Mouse (Mus musculus): Measurements from ENCODE around the gene Efnb3. TPM values are rescaled to one million over a fixed set of nuclear protein-coding genes. Genes with fewer than 3 reads are reported as not detected.

The Efnb3 gene
- polyA plus RNA-seq, 1 experiment, result 0.20 TPM

DNA sequence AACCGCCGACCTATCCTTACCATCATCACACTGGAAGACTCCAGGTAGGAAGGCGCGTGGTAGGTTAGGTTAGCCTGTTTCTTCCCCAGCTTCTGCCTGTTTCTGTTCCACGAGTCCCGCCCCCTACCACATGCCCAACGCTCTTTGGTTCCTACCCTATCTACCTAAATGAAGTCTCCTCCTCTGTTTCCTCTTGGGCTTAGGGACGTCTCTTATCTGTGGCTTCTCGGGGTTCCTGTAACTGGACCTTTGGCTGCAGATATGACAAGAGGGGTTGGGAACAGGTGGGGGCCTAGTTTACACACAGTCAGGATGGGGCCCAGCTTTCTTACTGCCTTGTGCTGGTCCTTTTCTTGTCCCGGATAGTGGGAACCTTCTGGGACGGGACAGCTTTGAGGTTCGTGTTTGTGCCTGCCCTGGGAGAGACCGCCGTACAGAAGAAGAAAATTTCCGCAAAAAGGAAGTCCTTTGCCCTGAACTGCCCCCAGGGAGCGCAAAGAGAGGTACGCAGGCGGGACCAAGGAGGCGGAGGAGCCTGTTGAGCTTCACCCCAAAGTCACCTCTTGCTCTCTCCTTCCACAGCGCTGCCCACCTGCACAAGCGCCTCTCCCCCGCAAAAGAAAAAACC, 29.3 kb upstream of the Efnb3 start:
- Histone ChIP-seq H3K9me3 (ENCODE audit: control insufficient read depth, low read length) (no peaks in the 10 kb centered on the region), H3K36me3 (ENCODE audit: control insufficient read depth) (peaks cover 76% of the 10 kb centered on the region), H3K4me3 (replicated peaks) (peak overlapping the region; percentile 36), H3K4me1 (ENCODE audit: control insufficient read depth) (peaks cover 92% of the 10 kb centered on the region), H3K27me3 (ENCODE audit: control insufficient read depth) (no peaks in the 10 kb centered on the region)
- TF ChIP-seq TAL1 (IDR thresholded peaks at IDR 0.05; ENCODE audit: low read length) (no peak), GATA1 (IDR thresholded peaks at IDR 0.05; ENCODE audit: low read length) (peak; percentile 31)

DNA sequence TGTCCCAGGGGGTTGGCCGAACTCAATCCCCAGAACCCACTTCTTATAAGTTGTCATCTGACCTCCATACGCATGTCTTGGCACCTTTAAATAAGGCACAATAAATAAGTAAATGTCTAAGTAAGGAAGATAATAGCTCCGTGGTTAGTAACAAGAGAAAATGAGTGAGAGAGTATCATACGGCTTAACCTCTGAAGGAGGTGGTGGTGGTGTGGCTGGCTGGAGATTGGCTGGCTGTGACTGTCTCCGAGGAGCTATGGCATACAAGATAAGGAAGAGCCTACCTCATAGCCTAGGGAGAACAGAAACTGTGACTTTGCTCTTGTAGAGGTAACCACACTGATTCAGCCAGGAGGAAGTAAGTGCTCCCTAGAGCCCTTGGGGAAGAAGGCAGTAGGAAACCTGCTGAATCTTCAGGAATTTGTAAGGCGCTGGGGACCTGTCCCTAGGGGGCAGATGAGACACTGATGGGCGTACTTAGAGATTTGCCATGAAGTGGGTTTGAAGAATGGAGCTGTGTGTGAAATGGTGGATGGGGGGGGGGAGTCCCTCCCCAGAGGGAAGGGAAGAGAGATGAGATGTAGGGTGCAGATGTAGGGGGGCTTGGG, 25.8 kb upstream of the Efnb3 start:
- no peaks in the 10 kb centered on the region for H3K27me3 ChIP-seq (ENCODE audit: control insufficient read depth)
- peaks cover 68% of the 10 kb centered on the region for H3K36me3 ChIP-seq (ENCODE audit: control insufficient read depth)
- H3K9me3 ChIP-seq (ENCODE audit: control insufficient read depth, low read length), result no peaks in the 10 kb centered on the region
- peaks cover 88% of the 10 kb centered on the region for H3K4me1 ChIP-seq (ENCODE audit: control insufficient read depth)
- peak overlapping the region; percentile 51 for H3K4me3 ChIP-seq (replicated peaks)
- TF ChIP-seq GATA1 (IDR thresholded peaks at IDR 0.05; ENCODE audit: low read length) (peak; percentile 91), TAL1 (IDR thresholded peaks at IDR 0.05; ENCODE audit: low read length) (peak; percentile 62)

DNA sequence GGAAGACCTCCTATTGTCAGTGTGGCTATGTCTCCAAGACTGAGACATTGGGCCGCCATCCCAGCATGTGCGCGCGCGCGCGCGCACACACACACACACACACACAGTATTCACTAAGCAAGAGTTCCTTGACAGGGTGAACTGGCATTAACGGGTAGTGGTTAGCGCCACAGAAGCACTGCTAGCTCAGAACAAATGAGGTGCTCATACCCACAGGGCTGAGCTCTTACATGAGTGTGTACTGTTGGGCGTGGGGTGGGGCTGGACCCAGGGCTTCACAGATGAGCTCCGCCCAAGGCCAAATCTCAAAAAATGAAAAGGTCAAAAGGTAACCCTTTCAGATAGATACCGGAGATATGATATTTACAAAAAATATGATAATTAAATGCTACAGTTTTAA, 24.9 kb upstream of the Efnb3 start:
- H3K36me3 ChIP-seq (ENCODE audit: control insufficient read depth), result peaks cover 59% of the 10 kb centered on the region
- H3K4me1 ChIP-seq (ENCODE audit: control insufficient read depth), result peaks cover 87% of the 10 kb centered on the region
- peak overlapping the region; percentile 51 for H3K4me3 ChIP-seq (replicated peaks)
- no peaks in the 10 kb centered on the region for H3K9me3 ChIP-seq (ENCODE audit: control insufficient read depth, low read length)
- no peaks in the 10 kb centered on the region for H3K27me3 ChIP-seq (ENCODE audit: control insufficient read depth)
- no peak for TF ChIP-seq TAL1 (IDR thresholded peaks at IDR 0.05; ENCODE audit: low read length)

DNA sequence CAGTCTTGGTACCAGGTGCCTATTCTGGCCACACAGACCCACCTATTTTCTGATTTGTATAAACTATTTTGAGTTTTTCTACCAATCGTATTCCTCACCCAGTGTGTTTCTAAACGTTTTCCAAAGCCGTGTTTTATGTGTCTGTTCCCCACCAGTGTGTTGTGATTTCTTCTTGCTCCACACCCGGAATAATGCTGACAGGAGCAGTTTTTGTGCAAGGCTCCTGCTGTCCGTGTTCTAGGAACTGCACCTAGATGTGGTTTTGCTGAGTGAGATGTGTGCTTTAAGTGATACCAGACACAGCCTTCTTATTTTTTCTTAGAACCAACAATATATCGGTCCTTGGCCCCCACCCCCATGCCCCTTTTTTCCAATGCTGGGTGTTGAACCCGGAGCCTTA, 24.0 kb upstream of the Efnb3 start:
- Histone ChIP-seq H3K4me3 (replicated peaks) (no peak overlapping the region), H3K27me3 (ENCODE audit: control insufficient read depth) (no peaks in the 10 kb centered on the region), H3K9me3 (ENCODE audit: control insufficient read depth, low read length) (no peaks in the 10 kb centered on the region), H3K4me1 (ENCODE audit: control insufficient read depth) (peaks cover 83% of the 10 kb centered on the region), H3K36me3 (ENCODE audit: control insufficient read depth) (peaks cover 50% of the 10 kb centered on the region)
- no peak for TF ChIP-seq GATA1 (IDR thresholded peaks at IDR 0.05; ENCODE audit: low read length)

DNA sequence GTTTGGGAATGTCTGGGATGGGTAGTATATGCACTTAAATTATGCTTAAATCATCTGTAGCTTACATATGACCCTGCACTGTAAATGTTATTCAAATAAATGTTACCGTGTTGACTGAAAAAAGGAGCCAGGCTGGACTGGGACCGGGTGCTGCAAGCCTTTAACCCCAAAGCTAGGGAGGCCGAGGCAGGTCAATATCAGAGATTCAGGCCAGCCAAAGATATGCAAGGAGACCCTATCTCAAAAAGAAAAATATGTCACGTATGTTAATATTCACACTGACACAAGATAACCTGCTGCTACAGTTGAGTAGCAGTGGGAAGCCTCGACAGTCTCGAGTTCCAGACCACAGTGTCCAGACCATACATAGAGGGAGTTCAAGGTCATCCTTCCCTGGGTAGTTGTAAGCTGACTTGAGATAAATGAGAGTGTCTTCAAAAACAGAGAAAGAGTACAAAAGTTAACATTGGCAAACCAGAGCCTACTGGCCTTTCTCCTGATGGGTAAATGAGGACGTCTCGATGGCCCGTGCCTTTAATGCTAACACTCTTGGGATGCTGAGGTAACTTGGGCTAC, 22.3 kb upstream of the Efnb3 start:
- H3K4me3 ChIP-seq (replicated peaks), result peak overlapping the region; percentile 85
- H3K4me1 ChIP-seq (ENCODE audit: control insufficient read depth), result peaks cover 78% of the 10 kb centered on the region
- H3K9me3 ChIP-seq (ENCODE audit: control insufficient read depth, low read length), result no peaks in the 10 kb centered on the region
- peaks cover 42% of the 10 kb centered on the region for H3K36me3 ChIP-seq (ENCODE audit: control insufficient read depth)
- no peaks in the 10 kb centered on the region for H3K27me3 ChIP-seq (ENCODE audit: control insufficient read depth)
- TF ChIP-seq GATA1 (IDR thresholded peaks at IDR 0.05; ENCODE audit: low read length), result no peak
- TF ChIP-seq TAL1 (IDR thresholded peaks at IDR 0.05; ENCODE audit: low read length), result no peak

DNA sequence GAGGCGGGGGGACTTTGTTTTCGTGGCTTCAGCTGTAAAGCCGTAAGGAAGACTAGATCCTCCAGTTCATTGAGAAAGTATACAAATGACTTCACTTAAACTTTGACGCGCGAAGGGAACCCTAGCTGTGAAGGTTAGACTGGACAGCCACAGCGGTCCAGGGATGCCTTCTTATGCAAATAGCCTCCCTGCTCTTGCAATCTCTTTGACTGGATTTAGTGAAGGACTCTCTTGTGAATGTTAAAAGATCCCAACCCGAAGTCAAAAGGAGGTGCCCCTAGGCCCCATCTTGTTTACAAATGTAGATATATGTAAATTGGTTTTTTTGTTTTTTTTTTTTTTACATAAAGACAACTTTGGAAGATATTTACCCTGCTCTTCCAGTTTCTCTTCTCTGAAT, 21.8 kb upstream of the Efnb3 start:
- Histone ChIP-seq H3K4me3 (replicated peaks) (peak overlapping the region; percentile 85), H3K36me3 (ENCODE audit: control insufficient read depth) (peaks cover 43% of the 10 kb centered on the region), H3K9me3 (ENCODE audit: control insufficient read depth, low read length) (no peaks in the 10 kb centered on the region), H3K27me3 (ENCODE audit: control insufficient read depth) (no peaks in the 10 kb centered on the region), H3K4me1 (ENCODE audit: control insufficient read depth) (peaks cover 79% of the 10 kb centered on the region)
- no peak for TF ChIP-seq TAL1 (IDR thresholded peaks at IDR 0.05; ENCODE audit: low read length)
- no peak for TF ChIP-seq GATA1 (IDR thresholded peaks at IDR 0.05; ENCODE audit: low read length)

DNA sequence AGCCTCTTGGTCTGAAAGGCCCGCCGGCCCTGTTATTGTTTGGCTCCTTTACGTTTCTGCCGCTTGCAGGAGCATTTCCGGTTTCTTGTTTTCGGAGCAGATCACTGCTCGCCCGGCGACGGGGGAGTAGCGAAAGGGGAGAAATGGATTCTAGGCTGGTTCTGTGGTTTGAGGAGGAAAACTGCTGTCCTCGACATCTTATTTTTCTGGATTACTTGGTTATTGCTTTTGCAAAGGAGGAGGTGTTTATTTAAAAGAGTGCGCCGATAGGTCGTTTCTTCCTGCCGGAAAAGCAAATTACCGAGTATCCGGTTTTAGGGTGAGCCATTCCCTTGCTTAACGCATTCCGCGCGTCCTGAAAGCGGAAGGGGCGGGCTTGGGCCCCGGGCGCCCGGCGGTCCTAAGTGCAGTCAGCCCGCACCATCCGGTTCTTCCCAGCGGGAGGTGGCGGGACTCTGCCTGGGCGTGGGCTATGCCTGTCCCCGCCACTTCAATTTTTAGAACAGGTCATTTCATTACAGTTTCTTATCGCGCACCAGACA, 21.2 kb upstream of the Efnb3 start:
- peaks cover 45% of the 10 kb centered on the region for H3K36me3 ChIP-seq (ENCODE audit: control insufficient read depth)
- H3K4me3 ChIP-seq (replicated peaks), result peak overlapping the region; percentile 85
- peaks cover 79% of the 10 kb centered on the region for H3K4me1 ChIP-seq (ENCODE audit: control insufficient read depth)
- H3K9me3 ChIP-seq (ENCODE audit: control insufficient read depth, low read length), result no peaks in the 10 kb centered on the region
- no peak; the same call in 1 of the 2 replicates for TF ChIP-seq GATA1 (IDR thresholded peaks at IDR 0.05; ENCODE audit: low read length)
- TF ChIP-seq TAL1 (IDR thresholded peaks at IDR 0.05; ENCODE audit: low read length), result no peak
- H3K27me3 ChIP-seq (ENCODE audit: control insufficient read depth), result no peaks in the 10 kb centered on the region

DNA sequence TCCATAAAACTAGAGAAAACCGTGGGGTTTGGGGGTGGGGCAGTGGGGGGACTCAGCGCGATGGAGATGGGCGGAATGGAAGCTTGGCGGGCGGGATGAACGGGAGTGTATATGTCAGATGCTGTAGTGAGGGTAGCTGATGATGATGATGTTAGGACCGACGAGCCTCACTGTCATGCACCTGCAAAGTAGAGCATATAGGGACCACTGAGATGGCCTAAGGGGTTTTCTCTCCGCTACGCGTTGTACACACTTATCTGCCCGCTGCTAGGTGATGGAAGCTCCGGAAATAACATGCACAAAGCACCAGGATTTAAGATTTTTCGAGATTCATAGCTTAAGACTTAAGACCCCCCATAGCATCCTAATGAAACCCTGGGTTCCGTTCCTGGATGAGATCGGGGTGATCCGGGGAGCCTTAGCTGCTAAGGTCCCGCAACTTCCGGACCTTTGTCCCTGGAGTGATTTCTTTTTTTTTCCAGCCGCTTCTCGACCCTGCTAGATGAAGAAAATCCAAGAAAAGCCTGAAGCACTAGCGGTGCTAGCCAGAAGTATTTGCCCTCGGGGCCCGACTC, 20.7 kb upstream of the Efnb3 start:
- Histone ChIP-seq H3K4me3 (replicated peaks) (peak overlapping the region; percentile 85), H3K9me3 (ENCODE audit: control insufficient read depth, low read length) (no peaks in the 10 kb centered on the region), H3K27me3 (ENCODE audit: control insufficient read depth) (no peaks in the 10 kb centered on the region), H3K36me3 (ENCODE audit: control insufficient read depth) (peaks cover 49% of the 10 kb centered on the region), H3K4me1 (ENCODE audit: control insufficient read depth) (peaks cover 78% of the 10 kb centered on the region)
- TF ChIP-seq TAL1 (IDR thresholded peaks at IDR 0.05; ENCODE audit: low read length) (no peak), GATA1 (IDR thresholded peaks at IDR 0.05; ENCODE audit: low read length) (no peak)

DNA sequence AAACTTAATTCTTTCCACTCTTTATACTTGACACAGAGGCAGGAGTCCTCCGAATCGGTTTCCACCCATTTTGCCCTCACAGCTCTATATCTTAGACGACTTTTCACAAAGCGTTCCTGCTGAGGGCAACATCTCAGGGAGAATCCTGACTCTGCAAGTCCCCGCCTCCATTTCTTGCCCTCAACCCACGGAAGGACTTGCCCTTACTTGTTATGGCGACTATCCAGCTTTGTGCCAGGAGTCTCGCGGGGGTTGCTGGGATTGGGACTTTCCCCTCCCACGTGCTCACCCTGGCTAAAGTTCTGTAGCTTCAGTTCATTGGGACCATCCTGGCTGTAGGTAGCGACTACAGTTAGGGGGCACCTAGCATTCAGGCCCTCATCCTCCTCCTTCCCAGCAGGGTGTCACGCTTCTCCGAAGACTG, 20.1 kb upstream of the Efnb3 start, which contains the start of the genes Wrap53 and Trp53:
Wrap53 (minus strand) TSS at position 165 of the 424 bp plus-strand sequence.
Trp53 (plus strand) TSS at position 269 of the 424 bp plus-strand sequence.
- TF ChIP-seq GATA1 (IDR thresholded peaks at IDR 0.05; ENCODE audit: low read length) (no peak), TAL1 (IDR thresholded peaks at IDR 0.05; ENCODE audit: low read length) (no peak)
- Histone ChIP-seq H3K9me3 (ENCODE audit: control insufficient read depth, low read length) (no peaks in the 10 kb centered on the region), H3K4me3 (replicated peaks) (peak within 1 kb of the TSS; percentile 85), H3K27me3 (ENCODE audit: control insufficient read depth) (no peaks in the 10 kb centered on the region), H3K36me3 (ENCODE audit: control insufficient read depth) (peaks cover 55% of the 10 kb centered on the region), H3K4me1 (ENCODE audit: control insufficient read depth) (peaks cover 78% of the 10 kb centered on the region)

Measured in erythroblast, embryonic 14.5 days (primary cell).